Mouse (Mus musculus): ENCODE data around the gene Lpgat1. TPM values are rescaled to one million over a fixed set of nuclear protein-coding genes. Genes with fewer than 3 reads are reported as not detected.

The Lpgat1 gene
- polyA plus RNA-seq, 1 experiment from 2014 or later: 46.2 TPM

DNA sequence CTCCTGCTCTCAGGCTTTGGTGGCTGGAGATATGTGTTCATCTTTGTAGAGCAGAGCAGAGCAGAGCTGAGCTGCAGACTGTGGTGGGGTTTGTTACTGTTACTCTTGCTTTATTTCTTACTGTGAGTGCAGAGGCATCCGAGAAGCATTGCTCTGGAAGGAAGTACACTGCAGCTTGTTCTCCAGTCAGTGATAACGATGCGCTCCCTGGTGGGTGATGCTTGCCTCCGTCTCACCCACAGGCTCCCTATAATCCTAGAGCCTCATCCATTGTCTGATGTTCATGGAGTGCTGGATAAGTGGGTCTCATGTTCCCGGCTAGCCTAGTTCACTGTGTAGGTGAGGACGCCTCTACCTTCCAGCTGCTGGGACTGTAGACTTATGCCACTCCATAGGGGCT is 6.0 kb downstream of the Lpgat1 start:
- WGBS: 70% methylated on average over 6 of the region's 6 CpGs

DNA sequence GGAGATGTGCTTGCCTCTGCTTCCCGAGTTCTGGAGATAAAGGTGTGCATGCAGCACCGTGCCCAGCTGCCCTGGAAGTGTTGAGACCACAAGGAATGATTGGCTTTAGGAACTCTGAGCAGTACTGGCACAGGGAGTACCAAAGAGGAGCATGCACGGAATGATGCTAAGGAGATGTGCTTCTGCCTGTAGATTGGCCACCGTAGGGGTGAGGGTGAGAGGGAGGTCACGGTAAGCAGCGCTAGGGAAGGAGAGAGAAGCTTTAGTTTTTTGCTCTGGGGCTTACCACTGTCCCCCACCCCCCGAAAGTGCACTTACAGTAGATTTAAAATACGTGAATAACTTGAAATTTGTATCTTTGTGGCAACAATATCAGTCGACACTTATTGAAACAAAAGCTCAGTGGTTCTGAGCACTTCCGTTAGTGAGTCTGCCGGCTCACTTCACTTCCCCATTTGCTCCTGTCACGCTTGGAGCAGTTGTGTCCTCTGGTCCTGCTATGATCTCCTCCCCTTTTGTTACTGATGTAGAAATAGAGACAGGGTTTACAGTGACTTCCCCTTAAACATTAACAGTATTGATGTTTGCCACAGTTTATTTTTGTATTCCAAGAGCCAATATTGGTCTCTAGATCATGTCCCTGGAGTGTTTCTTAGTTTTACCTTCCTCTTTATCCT is 6.9 kb downstream of the Lpgat1 start:
- ATAC-seq (ENCODE audit: low FRiP score) (no peak), DNase-seq (ENCODE audit: low spot score) (no peak)
- Histone ChIP-seq H3K27ac (no peak overlapping the region), H3K9me3 (ENCODE audit: control insufficient read depth, low read length) (no peaks in the 10 kb centered on the region), H3K9ac (no peak overlapping the region), H3K4me2 (replicated peaks) (no peak overlapping the region), H3K36me3 (replicated peaks; ENCODE audit: control insufficient read depth, insufficient read depth) (peaks cover 40% of the 10 kb centered on the region), H3K4me3 (replicated peaks; ENCODE audit: low read length) (no peak overlapping the region), H3K27me3 (ENCODE audit: control insufficient read depth, insufficient read depth, low read length) (no peaks in the 10 kb centered on the region), H3K4me1 (replicated peaks; ENCODE audit: control insufficient read depth, insufficient read depth, low read length) (peaks cover 23% of the 10 kb centered on the region)
- 83% methylated on average over 12 of the region's 12 CpGs for WGBS

More for the DNA sequence above, 6.0 kb downstream of the Lpgat1 start:
- DNase-seq (ENCODE audit: low spot score) (no peak), ATAC-seq (ENCODE audit: low FRiP score) (no peak)
- Histone ChIP-seq H3K9ac (no peak overlapping the region), H3K36me3 (replicated peaks; ENCODE audit: control insufficient read depth, insufficient read depth) (peaks cover 39% of the 10 kb centered on the region), H3K27ac (no peak overlapping the region), H3K9me3 (ENCODE audit: control insufficient read depth, low read length) (no peaks in the 10 kb centered on the region), H3K4me2 (replicated peaks) (no peak overlapping the region), H3K4me3 (replicated peaks; ENCODE audit: low read length) (no peak overlapping the region), H3K4me1 (replicated peaks; ENCODE audit: control insufficient read depth, insufficient read depth, low read length) (peaks cover 23% of the 10 kb centered on the region), H3K27me3 (ENCODE audit: control insufficient read depth, insufficient read depth, low read length) (no peaks in the 10 kb centered on the region)

GRCm38 (mm10) chr1:191732623-191733022 is 15.0 kb downstream of the Lpgat1 start:
- no peaks in the 10 kb centered on the region for H3K27me3 ChIP-seq (ENCODE audit: control insufficient read depth, insufficient read depth, low read length)
- H3K9me3 ChIP-seq (ENCODE audit: control insufficient read depth, low read length): no peaks in the 10 kb centered on the region
- no peak overlapping the region for H3K4me2 ChIP-seq (replicated peaks)
- DNase-seq (ENCODE audit: low spot score) (no peak), ATAC-seq (ENCODE audit: low FRiP score) (no peak)
- H3K9ac ChIP-seq: no peak overlapping the region
- 93% methylated on average over 4 of the region's 4 CpGs for WGBS
- H3K27ac ChIP-seq: no peak overlapping the region
- peaks cover 35% of the 10 kb centered on the region for H3K36me3 ChIP-seq (replicated peaks; ENCODE audit: control insufficient read depth, insufficient read depth)
- H3K4me1 ChIP-seq (replicated peaks; ENCODE audit: control insufficient read depth, insufficient read depth, low read length): no peaks in the 10 kb centered on the region
- no peak overlapping the region for H3K4me3 ChIP-seq (replicated peaks; ENCODE audit: low read length)

DNA sequence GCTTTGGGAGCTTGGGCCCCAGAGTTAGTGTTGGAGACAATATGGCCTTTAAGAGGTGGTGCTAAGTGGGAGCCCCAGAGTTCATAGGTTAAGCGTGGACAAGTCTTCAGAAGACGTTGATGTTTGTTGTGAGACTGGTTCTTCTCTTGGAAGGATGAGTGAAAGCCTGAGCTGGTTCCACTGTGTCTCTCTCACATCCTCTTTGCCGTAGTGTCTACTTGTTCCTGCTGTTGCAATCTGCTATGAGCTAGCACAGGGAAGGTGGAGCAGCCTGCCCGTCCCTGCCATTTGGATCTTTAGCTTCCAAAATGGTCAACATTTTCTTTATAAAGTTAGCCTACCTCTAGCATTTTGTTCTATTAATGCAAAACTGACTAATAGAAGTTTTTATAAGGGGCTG is 16.2 kb downstream of the Lpgat1 start:
- no peak for DNase-seq (ENCODE audit: low spot score)

GRCm38 (mm10) chr1:191736425-191736824 is 18.8 kb downstream of the Lpgat1 start:
- ATAC-seq (ENCODE audit: low FRiP score) (no peak), DNase-seq (ENCODE audit: low spot score) (no peak)
- Histone ChIP-seq H3K27ac (no peak overlapping the region), H3K9me3 (ENCODE audit: control insufficient read depth, low read length) (no peaks in the 10 kb centered on the region), H3K36me3 (replicated peaks; ENCODE audit: control insufficient read depth, insufficient read depth) (peaks cover 13% of the 10 kb centered on the region; the same call in 1 of the 2 replicates), H3K27me3 (ENCODE audit: control insufficient read depth, insufficient read depth, low read length) (no peaks in the 10 kb centered on the region), H3K4me3 (replicated peaks; ENCODE audit: low read length) (no peak overlapping the region), H3K9ac (no peak overlapping the region), H3K4me2 (replicated peaks) (no peak overlapping the region), H3K4me1 (replicated peaks; ENCODE audit: control insufficient read depth, insufficient read depth, low read length) (no peaks in the 10 kb centered on the region)

More for the DNA sequence above, 16.2 kb downstream of the Lpgat1 start:
- H3K4me2 ChIP-seq (replicated peaks): no peak overlapping the region
- WGBS: 95% methylated on average over 4 of the region's 4 CpGs
- H3K4me3 ChIP-seq (replicated peaks; ENCODE audit: low read length): no peak overlapping the region
- ATAC-seq (ENCODE audit: low FRiP score): no peak
- no peaks in the 10 kb centered on the region for H3K27me3 ChIP-seq (ENCODE audit: control insufficient read depth, insufficient read depth, low read length)
- H3K27ac ChIP-seq: no peak overlapping the region
- H3K4me1 ChIP-seq (replicated peaks; ENCODE audit: control insufficient read depth, insufficient read depth, low read length): no peaks in the 10 kb centered on the region
- no peak overlapping the region for H3K9ac ChIP-seq
- H3K36me3 ChIP-seq (replicated peaks; ENCODE audit: control insufficient read depth, insufficient read depth): peaks cover 24% of the 10 kb centered on the region; the same call in 1 of the 2 replicates
- no peaks in the 10 kb centered on the region for H3K9me3 ChIP-seq (ENCODE audit: control insufficient read depth, low read length)

DNA sequence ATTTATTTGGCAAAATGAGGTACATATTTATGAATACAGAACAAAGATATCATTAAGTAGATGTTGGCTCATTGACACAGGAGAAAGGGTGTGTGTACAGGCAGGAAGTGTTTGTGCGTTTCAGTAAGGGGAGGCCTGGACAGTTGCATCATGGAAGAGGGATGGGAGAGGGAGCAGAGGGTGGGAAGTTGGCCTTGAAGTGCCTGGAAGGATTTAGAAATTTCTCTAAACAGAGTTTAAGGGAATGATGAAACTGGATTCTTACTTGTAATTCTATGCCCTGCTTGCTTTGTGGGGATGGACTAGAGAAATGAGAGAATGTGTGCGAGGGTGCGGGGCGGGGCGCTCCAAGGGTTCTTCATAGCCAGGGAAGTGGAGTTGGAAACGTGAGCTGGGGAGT is 20.2 kb downstream of the Lpgat1 start:
- WGBS: 92% methylated on average over 6 of the region's 6 CpGs
- Histone ChIP-seq H3K27ac (no peak overlapping the region), H3K9ac (no peak overlapping the region), H3K4me2 (replicated peaks) (no peak overlapping the region), H3K4me1 (replicated peaks; ENCODE audit: control insufficient read depth, insufficient read depth, low read length) (no peaks in the 10 kb centered on the region), H3K9me3 (ENCODE audit: control insufficient read depth, low read length) (no peaks in the 10 kb centered on the region), H3K4me3 (replicated peaks; ENCODE audit: low read length) (no peak overlapping the region), H3K36me3 (replicated peaks; ENCODE audit: control insufficient read depth, insufficient read depth) (peaks cover 11% of the 10 kb centered on the region; the same call in 1 of the 2 replicates), H3K27me3 (ENCODE audit: control insufficient read depth, insufficient read depth, low read length) (no peaks in the 10 kb centered on the region)
- ATAC-seq (ENCODE audit: low FRiP score) (no peak), DNase-seq (ENCODE audit: low spot score) (no peak)

DNA sequence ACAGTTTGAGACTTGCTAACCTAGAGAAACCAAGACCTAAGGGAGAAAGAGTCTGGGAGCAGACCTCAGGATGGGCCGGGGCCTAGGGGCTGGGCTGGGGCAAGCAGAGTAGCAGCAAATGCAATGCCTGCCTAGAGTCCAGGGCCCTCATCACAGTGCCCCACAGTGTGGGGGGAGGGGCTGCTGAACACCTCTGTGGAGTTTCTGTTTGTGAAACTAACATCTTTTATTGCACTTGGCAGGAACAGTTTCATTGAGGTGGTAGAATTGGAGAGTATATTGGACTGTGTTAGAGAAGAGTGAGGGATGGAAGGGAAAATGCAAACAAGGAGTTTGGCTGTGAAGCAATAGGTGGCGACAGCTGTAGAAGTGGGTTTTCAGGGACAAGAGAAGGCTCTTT is 21.1 kb downstream of the Lpgat1 start:
- Histone ChIP-seq H3K4me2 (replicated peaks) (no peak overlapping the region), H3K27ac (no peak overlapping the region), H3K9ac (no peak overlapping the region), H3K4me3 (replicated peaks; ENCODE audit: low read length) (no peak overlapping the region), H3K27me3 (ENCODE audit: control insufficient read depth, insufficient read depth, low read length) (no peaks in the 10 kb centered on the region), H3K9me3 (ENCODE audit: control insufficient read depth, low read length) (no peaks in the 10 kb centered on the region), H3K4me1 (replicated peaks; ENCODE audit: control insufficient read depth, insufficient read depth, low read length) (no peaks in the 10 kb centered on the region), H3K36me3 (replicated peaks; ENCODE audit: control insufficient read depth, insufficient read depth) (peaks cover 3% of the 10 kb centered on the region; the same call in 1 of the 2 replicates)
- 96% methylated on average over 2 of the region's 2 CpGs for WGBS
- ATAC-seq (ENCODE audit: low FRiP score) (no peak), DNase-seq (ENCODE audit: low spot score) (no peak)

GRCm38 (mm10) chr1:191740587-191741361 is 23.1 kb downstream of the Lpgat1 start:
- H3K27ac ChIP-seq: no peak overlapping the region
- 91% methylated on average over 6 of the region's 6 CpGs for WGBS

GRCm38 (mm10) chr1:191741635-191742034 is 24.0 kb downstream of the Lpgat1 start:
- H3K36me3 ChIP-seq (replicated peaks; ENCODE audit: control insufficient read depth, insufficient read depth): peaks cover 3% of the 10 kb centered on the region; the same call in 1 of the 2 replicates
- no peak overlapping the region for H3K4me2 ChIP-seq (replicated peaks)
- DNase-seq (ENCODE audit: low spot score): no peak
- H3K9ac ChIP-seq: no peak overlapping the region
- no peaks in the 10 kb centered on the region for H3K4me1 ChIP-seq (replicated peaks; ENCODE audit: control insufficient read depth, insufficient read depth, low read length)
- no peak overlapping the region for H3K27ac ChIP-seq
- no peaks in the 10 kb centered on the region for H3K9me3 ChIP-seq (ENCODE audit: control insufficient read depth, low read length)
- H3K27me3 ChIP-seq (ENCODE audit: control insufficient read depth, insufficient read depth, low read length): no peaks in the 10 kb centered on the region
- H3K4me3 ChIP-seq (replicated peaks; ENCODE audit: low read length): no peak overlapping the region
- WGBS: 85% methylated on average over 4 of the region's 4 CpGs
- no peak for ATAC-seq (ENCODE audit: low FRiP score)

More at GRCm38 (mm10) chr1:191740587-191741361, 23.1 kb downstream of the Lpgat1 start:
- Histone ChIP-seq H3K4me3 (replicated peaks; ENCODE audit: low read length) (no peak overlapping the region), H3K4me1 (replicated peaks; ENCODE audit: control insufficient read depth, insufficient read depth, low read length) (no peaks in the 10 kb centered on the region), H3K9ac (no peak overlapping the region), H3K27me3 (ENCODE audit: control insufficient read depth, insufficient read depth, low read length) (no peaks in the 10 kb centered on the region), H3K36me3 (replicated peaks; ENCODE audit: control insufficient read depth, insufficient read depth) (no peaks in the 10 kb centered on the region; the same call in 1 of the 2 replicates), H3K4me2 (replicated peaks) (no peak overlapping the region), H3K9me3 (ENCODE audit: control insufficient read depth, low read length) (no peaks in the 10 kb centered on the region)
- no peak for DNase-seq (ENCODE audit: low spot score)
- ATAC-seq (ENCODE audit: low FRiP score): no peak

Data from hindbrain, embryonic 14.5 days (tissue).